Mouse (Mus musculus): ENCODE measurements around the gene Ubap2l. TPM values are rescaled to one million over a fixed set of nuclear protein-coding genes. Genes with fewer than 3 reads are reported as not detected.

Ubap2l gene
- polyA plus RNA-seq, 1 experiment from 2014 or later: 120 TPM

DNA sequence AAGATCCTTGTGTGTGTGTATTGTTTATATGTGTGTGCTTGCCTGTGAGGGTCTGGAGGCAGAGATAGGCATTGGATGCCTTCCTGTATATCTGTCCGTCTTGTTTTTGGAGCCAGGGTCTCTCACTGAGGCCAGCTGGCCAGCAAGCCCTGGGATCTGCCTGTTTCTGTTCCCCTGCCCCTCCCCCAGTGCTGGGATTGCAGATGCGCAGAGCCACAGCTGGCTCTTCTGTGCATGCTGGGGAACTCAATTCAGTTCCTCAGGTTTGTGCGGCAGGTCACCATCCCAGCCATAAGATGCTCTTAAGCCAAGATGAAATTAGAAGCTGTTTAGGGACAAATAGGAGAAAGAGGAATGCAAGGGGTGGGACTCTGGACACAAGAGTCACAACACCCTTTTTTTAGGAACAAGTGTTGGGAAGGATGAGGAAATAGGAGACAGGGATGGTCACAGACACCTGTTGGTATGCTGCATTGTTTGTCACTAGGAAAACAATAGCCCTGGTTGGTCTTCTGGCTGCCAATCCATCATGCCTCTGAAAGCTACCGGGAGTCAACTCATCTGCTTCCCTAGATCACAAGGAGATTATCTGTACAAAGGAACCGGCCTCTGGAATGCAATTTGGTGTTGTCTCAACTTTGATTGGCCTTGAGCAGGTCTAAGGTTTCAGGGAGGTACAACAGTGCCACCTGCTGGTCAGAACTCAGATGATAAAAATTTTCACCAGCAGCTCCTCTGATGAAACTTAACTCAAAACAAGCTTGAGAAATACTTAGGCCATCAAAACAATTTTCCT is 24.7 kb upstream of the Ubap2l start:
- no peak for ATAC-seq
- Histone ChIP-seq H3K9me3 (replicated peaks; ENCODE audit: control insufficient read depth, low read length, poor library complexity, severe bottlenecking) (no peaks in the 10 kb centered on the region), H3K36me3 (ENCODE audit: control insufficient read depth, insufficient read depth, low read length) (no peaks in the 10 kb centered on the region), H3K4me1 (ENCODE audit: control insufficient read depth, insufficient read depth, low read length) (peaks cover 20% of the 10 kb centered on the region), H3K27ac (ENCODE audit: low read length) (no peak overlapping the region), H3K27me3 (ENCODE audit: control insufficient read depth, insufficient read depth, low read depth, low read length) (no peaks in the 10 kb centered on the region), H3K4me3 (ENCODE audit: low read depth, low read length) (no peak overlapping the region), H3K9ac (ENCODE audit: low read depth, low read length) (no peak overlapping the region), H3K4me2 (ENCODE audit: low read length) (no peak overlapping the region)
- 8% methylated on average over 5 of the region's 5 CpGs for WGBS

GRCm38 (mm10) chr3:90072294-90072693 is 19.9 kb upstream of the Ubap2l start, which contains the start of gene Tpm3:
Gene Tpm3 (plus strand): TSS chr3:90072649.
- WGBS: 73% methylated on average over 4 of the region's 4 CpGs
- no peak within 1 kb of the TSS for H3K4me2 ChIP-seq (ENCODE audit: low read length)
- no peak for ATAC-seq

DNA sequence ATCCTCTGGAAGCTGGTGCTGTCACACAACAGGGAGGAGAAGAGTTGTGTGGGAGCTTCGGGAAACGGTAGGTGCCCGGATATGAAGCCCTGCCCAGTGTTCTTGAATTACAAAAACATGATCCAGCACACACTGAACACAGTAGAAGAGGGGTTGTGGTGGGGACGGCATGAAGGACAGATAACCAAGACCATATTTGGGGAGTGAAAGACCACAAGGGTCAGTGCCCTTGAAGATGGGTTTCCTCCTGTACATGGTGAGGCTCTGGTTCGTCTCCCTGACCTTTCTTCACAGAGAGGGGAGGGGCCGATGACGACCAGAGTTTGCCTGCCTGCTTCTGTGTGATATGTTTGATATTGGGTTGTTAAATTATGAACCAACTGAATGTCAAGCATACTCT is 17.3 kb upstream of the Ubap2l start:
- no peak for ATAC-seq
- 84% methylated on average over 7 of the region's 7 CpGs for WGBS
- no peak overlapping the region for H3K9ac ChIP-seq (ENCODE audit: low read depth, low read length)
- no peak overlapping the region for H3K4me3 ChIP-seq (ENCODE audit: low read depth, low read length)
- no peaks in the 10 kb centered on the region for H3K27me3 ChIP-seq (ENCODE audit: control insufficient read depth, insufficient read depth, low read depth, low read length)
- no peak overlapping the region for H3K27ac ChIP-seq (ENCODE audit: low read length)
- no peaks in the 10 kb centered on the region for H3K4me1 ChIP-seq (ENCODE audit: control insufficient read depth, insufficient read depth, low read length)
- no peak overlapping the region for H3K4me2 ChIP-seq (ENCODE audit: low read length)
- no peaks in the 10 kb centered on the region for H3K9me3 ChIP-seq (replicated peaks; ENCODE audit: control insufficient read depth, low read length, poor library complexity, severe bottlenecking)
- H3K36me3 ChIP-seq (ENCODE audit: control insufficient read depth, insufficient read depth, low read length): peaks cover 4% of the 10 kb centered on the region; the same call in 1 of the 2 replicates

More at GRCm38 (mm10) chr3:90072294-90072693, 19.9 kb upstream of the Ubap2l start, which contains the start of gene Tpm3:
- Histone ChIP-seq H3K9ac (ENCODE audit: low read depth, low read length) (no peak within 1 kb of the TSS), H3K9me3 (replicated peaks; ENCODE audit: control insufficient read depth, low read length, poor library complexity, severe bottlenecking) (no peaks in the 10 kb centered on the region), H3K4me1 (ENCODE audit: control insufficient read depth, insufficient read depth, low read length) (no peaks in the 10 kb centered on the region), H3K27me3 (ENCODE audit: control insufficient read depth, insufficient read depth, low read depth, low read length) (no peaks in the 10 kb centered on the region), H3K4me3 (ENCODE audit: low read depth, low read length) (no peak within 1 kb of the TSS), H3K27ac (ENCODE audit: low read length) (no peak within 1 kb of the TSS), H3K36me3 (ENCODE audit: control insufficient read depth, insufficient read depth, low read length) (no peaks in the 10 kb centered on the region)

GRCm38 (mm10) chr3:90067851-90068250 is 15.4 kb upstream of the Ubap2l start:
- H3K4me3 ChIP-seq (ENCODE audit: low read depth, low read length): no peak overlapping the region
- H3K4me2 ChIP-seq (ENCODE audit: low read length): no peak overlapping the region
- no peak overlapping the region for H3K9ac ChIP-seq (ENCODE audit: low read depth, low read length)
- H3K27ac ChIP-seq (ENCODE audit: low read length): no peak overlapping the region
- WGBS: 91% methylated on average over 4 of the region's 4 CpGs
- no peak for ATAC-seq
- H3K36me3 ChIP-seq (ENCODE audit: control insufficient read depth, insufficient read depth, low read length): peaks cover 4% of the 10 kb centered on the region
- no peaks in the 10 kb centered on the region for H3K9me3 ChIP-seq (replicated peaks; ENCODE audit: control insufficient read depth, low read length, poor library complexity, severe bottlenecking)
- no peaks in the 10 kb centered on the region for H3K4me1 ChIP-seq (ENCODE audit: control insufficient read depth, insufficient read depth, low read length)
- H3K27me3 ChIP-seq (ENCODE audit: control insufficient read depth, insufficient read depth, low read depth, low read length): no peaks in the 10 kb centered on the region

GRCm38 (mm10) chr3:90065553-90065952 is 13.1 kb upstream of the Ubap2l start:
- H3K9me3 ChIP-seq (replicated peaks; ENCODE audit: control insufficient read depth, low read length, poor library complexity, severe bottlenecking): no peaks in the 10 kb centered on the region
- WGBS: 52% methylated on average over 3 of the region's 3 CpGs
- ATAC-seq: no peak
- peaks cover 13% of the 10 kb centered on the region for H3K36me3 ChIP-seq (ENCODE audit: control insufficient read depth, insufficient read depth, low read length)
- H3K4me3 ChIP-seq (ENCODE audit: low read depth, low read length): no peak overlapping the region
- H3K27ac ChIP-seq (ENCODE audit: low read length): no peak overlapping the region
- H3K9ac ChIP-seq (ENCODE audit: low read depth, low read length): no peak overlapping the region
- H3K27me3 ChIP-seq (ENCODE audit: control insufficient read depth, insufficient read depth, low read depth, low read length): no peaks in the 10 kb centered on the region
- H3K4me2 ChIP-seq (ENCODE audit: low read length): no peak overlapping the region
- no peaks in the 10 kb centered on the region for H3K4me1 ChIP-seq (ENCODE audit: control insufficient read depth, insufficient read depth, low read length)

GRCm38 (mm10) chr3:90064383-90064782 is 12.0 kb upstream of the Ubap2l start:
- 85% methylated on average over 3 of the region's 3 CpGs for WGBS
- Histone ChIP-seq H3K27me3 (ENCODE audit: control insufficient read depth, insufficient read depth, low read depth, low read length) (no peaks in the 10 kb centered on the region), H3K4me2 (ENCODE audit: low read length) (no peak overlapping the region), H3K36me3 (ENCODE audit: control insufficient read depth, insufficient read depth, low read length) (peaks cover 13% of the 10 kb centered on the region), H3K27ac (ENCODE audit: low read length) (no peak overlapping the region), H3K9ac (ENCODE audit: low read depth, low read length) (no peak overlapping the region), H3K9me3 (replicated peaks; ENCODE audit: control insufficient read depth, low read length, poor library complexity, severe bottlenecking) (no peaks in the 10 kb centered on the region), H3K4me3 (ENCODE audit: low read depth, low read length) (no peak overlapping the region), H3K4me1 (ENCODE audit: control insufficient read depth, insufficient read depth, low read length) (no peaks in the 10 kb centered on the region)
- ATAC-seq: no peak

DNA sequence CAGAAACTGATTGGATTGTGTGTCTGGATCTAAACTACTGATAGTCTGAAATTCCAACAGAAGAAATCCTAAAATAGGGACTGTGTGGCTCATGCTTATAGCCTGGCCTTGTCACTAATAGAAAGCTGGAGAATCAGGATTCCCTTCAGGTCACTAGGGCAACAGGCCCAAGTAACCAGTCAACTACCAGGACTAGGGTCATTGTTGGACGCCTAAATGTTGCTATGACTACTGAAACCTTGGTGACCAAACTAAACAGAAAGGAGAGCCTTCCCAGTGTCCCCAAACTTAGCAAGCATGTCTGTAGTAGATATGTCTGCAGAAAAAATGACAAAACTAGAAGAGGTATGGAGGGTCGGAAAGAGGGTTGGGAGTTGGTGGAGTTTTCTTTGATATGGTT is 10.1 kb upstream of the Ubap2l start:
- Histone ChIP-seq H3K4me3 (ENCODE audit: low read depth, low read length) (no peak overlapping the region), H3K9me3 (replicated peaks; ENCODE audit: control insufficient read depth, low read length, poor library complexity, severe bottlenecking) (no peaks in the 10 kb centered on the region), H3K27me3 (ENCODE audit: control insufficient read depth, insufficient read depth, low read depth, low read length) (no peaks in the 10 kb centered on the region), H3K36me3 (ENCODE audit: control insufficient read depth, insufficient read depth, low read length) (peaks cover 19% of the 10 kb centered on the region), H3K9ac (ENCODE audit: low read depth, low read length) (no peak overlapping the region), H3K4me1 (ENCODE audit: control insufficient read depth, insufficient read depth, low read length) (no peaks in the 10 kb centered on the region), H3K4me2 (ENCODE audit: low read length) (no peak overlapping the region), H3K27ac (ENCODE audit: low read length) (no peak overlapping the region)
- WGBS: 58% methylated on average over 2 of the region's 2 CpGs
- ATAC-seq: no peak

DNA sequence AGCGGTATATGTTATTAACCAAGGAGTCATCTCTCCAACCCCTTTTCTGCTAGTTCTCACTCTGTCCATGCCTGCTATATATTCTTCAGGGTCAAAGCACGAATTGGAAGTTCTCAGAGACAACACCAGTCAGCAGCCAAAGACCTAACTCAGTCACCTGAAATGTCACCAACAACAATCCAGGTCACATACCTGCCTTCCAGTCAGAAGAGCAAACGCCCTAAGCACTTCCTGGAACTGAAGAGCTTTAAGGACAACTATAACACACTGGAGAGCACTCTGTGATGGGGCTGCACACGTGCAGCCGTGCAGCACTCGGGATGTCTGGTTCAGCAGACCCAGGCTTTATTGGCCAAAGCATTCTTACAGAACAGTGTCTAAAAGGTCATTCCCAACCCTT is 9.1 kb upstream of the Ubap2l start:
- no peak overlapping the region for H3K9ac ChIP-seq (ENCODE audit: low read depth, low read length)
- no peaks in the 10 kb centered on the region for H3K9me3 ChIP-seq (replicated peaks; ENCODE audit: control insufficient read depth, low read length, poor library complexity, severe bottlenecking)
- H3K4me1 ChIP-seq (ENCODE audit: control insufficient read depth, insufficient read depth, low read length): no peaks in the 10 kb centered on the region
- H3K4me3 ChIP-seq (ENCODE audit: low read depth, low read length): no peak overlapping the region
- H3K36me3 ChIP-seq (ENCODE audit: control insufficient read depth, insufficient read depth, low read length): peaks cover 25% of the 10 kb centered on the region
- no peak overlapping the region for H3K27ac ChIP-seq (ENCODE audit: low read length)
- WGBS: 93% methylated on average over 6 of the region's 6 CpGs
- ATAC-seq: no peak
- H3K4me2 ChIP-seq (ENCODE audit: low read length): no peak overlapping the region
- H3K27me3 ChIP-seq (ENCODE audit: control insufficient read depth, insufficient read depth, low read depth, low read length): no peaks in the 10 kb centered on the region

DNA sequence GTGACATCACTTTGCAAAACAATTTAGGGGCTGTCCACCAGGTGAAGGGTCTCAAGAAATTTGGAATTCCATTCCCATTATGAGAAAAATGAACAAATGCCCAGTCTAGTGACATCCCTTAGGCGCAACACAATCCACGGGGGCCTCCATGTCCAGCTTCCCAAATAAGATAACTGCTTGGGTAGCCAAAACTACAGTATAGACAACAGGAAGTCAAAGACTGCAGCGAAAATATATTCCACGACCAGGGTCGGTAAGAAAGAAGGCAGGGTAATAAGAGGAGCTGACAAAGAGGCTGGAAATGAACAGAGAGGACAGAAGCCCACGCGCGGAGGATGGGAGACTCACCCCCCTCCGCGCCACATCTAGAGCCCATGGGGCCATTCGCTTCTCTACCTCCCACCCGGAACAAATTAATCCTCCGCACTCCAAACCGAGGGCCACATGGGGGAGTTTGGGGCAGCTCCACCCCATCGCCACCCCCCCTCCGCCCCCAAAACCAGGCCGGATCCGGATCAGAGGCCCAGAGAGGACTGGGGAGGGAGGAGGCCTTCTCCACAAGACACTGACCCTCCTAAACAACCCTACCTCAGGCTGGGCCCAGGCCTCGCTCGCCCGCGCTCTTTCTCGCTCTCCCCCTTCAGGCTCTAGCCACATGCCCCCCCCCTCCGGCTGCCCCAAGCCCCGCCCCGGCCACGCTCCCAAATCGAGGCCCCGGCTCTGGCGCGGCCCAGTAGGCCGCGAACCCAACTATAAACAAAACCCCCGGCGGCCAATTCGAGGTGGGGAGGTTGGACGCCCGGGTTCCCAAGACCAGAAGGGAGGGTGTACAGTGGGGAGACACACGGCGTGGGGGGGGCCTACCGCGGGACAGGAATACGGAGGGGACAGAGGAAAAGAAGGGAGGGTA is 732 bp downstream of the Ubap2l start, which contains the start of gene 4933434E20Rik:
4933434E20Rik (plus strand) TSS at position 196 of the 910 bp plus-strand sequence.
- WGBS: under 1% methylated on average over 34 of the region's 43 CpGs
- Histone ChIP-seq H3K27me3 (ENCODE audit: control insufficient read depth, insufficient read depth, low read depth, low read length) (no peaks in the 10 kb centered on the region), H3K4me1 (ENCODE audit: control insufficient read depth, insufficient read depth, low read length) (peaks cover 35% of the 10 kb centered on the region), H3K4me3 (ENCODE audit: low read depth, low read length) (peak within 1 kb of the TSS; percentile 55), H3K27ac (ENCODE audit: low read length) (peak within 1 kb of the TSS; percentile 92), H3K36me3 (ENCODE audit: control insufficient read depth, insufficient read depth, low read length) (0 out of 2 replicates have a peak, but pooled peaks cover under 1% of the 10 kb centered on the region), H3K9ac (ENCODE audit: low read depth, low read length) (peak within 1 kb of the TSS; percentile 77), H3K4me2 (ENCODE audit: low read length) (peak within 1 kb of the TSS; percentile 77), H3K9me3 (replicated peaks; ENCODE audit: control insufficient read depth, low read length, poor library complexity, severe bottlenecking) (no peaks in the 10 kb centered on the region)
- ATAC-seq: peak; percentile 72
